In genomic region chr10:91575323-91576064, GRCm38 (mm10) we compare ENCODE assay signal across 21 mouse cellular contexts.
DNase-seq lines count a peak whose midpoint lies in the region; ATAC-seq and TF ChIP-seq lines count a peak whose summit lies in the region.
"Had no signal": no experiment of that assay in that cellular context is flagged by ENCODE, and none has a peak within 500 bp of the region (broad histone marks: within the 10 kb centered on the region; RNA-seq: fewer than 3 reads in every experiment).

No protein-coding gene starts in this region.

- no peak for TF ChIP-seq POLR2A in kidney, adult 2 months (IDR thresholded peaks at IDR 0.05; ENCODE audit: low read depth, low read length)

- no peak overlapping the region for H3K9ac ChIP-seq in limb, embryonic 11.5 days (ENCODE audit: low read length)
- H3K9ac ChIP-seq: embryonic facial prominence, embryonic 13.5 days; forebrain, postnatal 0 days; heart, embryonic 15.5 days; liver, embryonic 14.5 days; lung, embryonic 15.5 days had no signal

- no peak for TF ChIP-seq CTCF in kidney, adult 2 months (conservative IDR thresholded peaks at IDR 0.05; ENCODE audit: insufficient read depth, insufficient read length, low read depth, low read length)

- no peak overlapping the region for H3K27ac ChIP-seq in kidney, adult 2 months (ENCODE audit: insufficient read depth, low read depth, low read length)
- 0 out of 2 replicates have a peak overlapping the region, but pooled peaks have one; percentile 14 for H3K27ac ChIP-seq in limb, embryonic 11.5 days (replicated peaks; ENCODE audit: low read depth, low read length)
- H3K27ac ChIP-seq: embryonic facial prominence, embryonic 13.5 days; gastrocnemius, adult 2 months; heart, embryonic 15.5 days; layer of hippocampus, adult 2 months; liver, embryonic 14.5 days; lung, embryonic 15.5 days had no signal

- no peak overlapping the region for H3K4me2 ChIP-seq in limb, embryonic 11.5 days (ENCODE audit: low read depth, severe bottlenecking)
- H3K4me2 ChIP-seq: embryonic facial prominence, embryonic 13.5 days; heart, embryonic 15.5 days; lung, embryonic 15.5 days had no signal

- H3K9me3 ChIP-seq in limb, embryonic 11.5 days (ENCODE audit: control insufficient read depth, low read length), result no peaks in the 10 kb centered on the region
- H3K9me3 ChIP-seq: embryonic facial prominence, embryonic 13.5 days; heart, embryonic 15.5 days; lung, embryonic 15.5 days had no signal

- H3K4me1 ChIP-seq in kidney, adult 2 months (ENCODE audit: control insufficient read depth, insufficient read depth, low read length), result no peaks in the 10 kb centered on the region
- H3K4me1 ChIP-seq in limb, embryonic 11.5 days (ENCODE audit: control insufficient read depth, insufficient read depth, low read length), result no peaks in the 10 kb centered on the region
- H3K4me1 ChIP-seq: heart, embryonic 15.5 days; lung, embryonic 15.5 days had no signal

- whole genome bisulfite sequencing in kidney, adult 2 months, result 52% methylated on average over 17 of the region's 17 CpGs
- WGBS in limb, embryonic 11.5 days, result 33% methylated on average over 17 of the region's 17 CpGs

- no peaks in the 10 kb centered on the region for H3K36me3 ChIP-seq in kidney, adult 2 months (ENCODE audit: control insufficient read depth, insufficient read depth, low read length)
- no peaks in the 10 kb centered on the region for H3K36me3 ChIP-seq in limb, embryonic 11.5 days (ENCODE audit: control insufficient read depth, insufficient read depth, low read length)
- H3K36me3 ChIP-seq: embryonic facial prominence, embryonic 13.5 days; heart, embryonic 15.5 days; lung, embryonic 15.5 days had no signal

- no peak for ATAC-seq in limb, embryonic 11.5 days (ENCODE audit: insufficient number of reproducible peaks, low FRiP score, low TSS enrichment, low read depth)
- ATAC-seq: forebrain, postnatal 0 days; hindbrain, embryonic 16.5 days; intestine, embryonic 16.5 days had no signal

- no peak overlapping the region for H3K4me3 ChIP-seq in kidney, adult 2 months (ENCODE audit: insufficient read depth, low read depth, low read length)
- no peak overlapping the region for H3K4me3 ChIP-seq in limb, embryonic 11.5 days (ENCODE audit: low read depth, low read length)
- H3K4me3 ChIP-seq: embryonic facial prominence, embryonic 13.5 days; gastrocnemius, adult 2 months; heart, embryonic 15.5 days; layer of hippocampus, adult 2 months; lung, embryonic 15.5 days had no signal

- intact Hi-C loops in left cerebral cortex, postnatal 4 days (cut with DNase I), result no loop called here
- intact Hi-C loops in gastrocnemius, postnatal 14 days (cut with DNase I; ENCODE audit: low total_unique reads), result no loop called here

- peak; percentile 5 for DNase-seq in kidney, adult 2 months
- no peak for DNase-seq in kidney, adult 8-10 months
- peak; percentile 11 for DNase-seq in right cerebral cortex, postnatal 25 days
- DNase-seq in right cerebral cortex, postnatal 4 days, result no peak
- peak; percentile 56 for DNase-seq in limb, embryonic 11.5 days (ENCODE audit: low spot score)
- no peak for DNase-seq in left cerebral cortex, postnatal 4 days
- DNase-seq in gastrocnemius, postnatal 14 days, result no peak
- DNase-seq: adrenal gland, postnatal 36 days; cerebellum, adult 2 months; forebrain, postnatal 0 days; gastrocnemius, adult 2 months; heart, adult 18-20 months; lung, postnatal 4 days; right cerebral cortex, postnatal 14 days had no signal

- H3K27me3 ChIP-seq in kidney, adult 2 months (replicated peaks; ENCODE audit: control insufficient read depth, insufficient read depth, low read length), result no peaks in the 10 kb centered on the region
- H3K27me3 ChIP-seq in limb, embryonic 11.5 days (ENCODE audit: control insufficient read depth, insufficient read depth, low read length), result no peaks in the 10 kb centered on the region
- H3K27me3 ChIP-seq: embryonic facial prominence, embryonic 13.5 days; heart, embryonic 15.5 days; lung, embryonic 15.5 days had no signal

Comparison
In these comparisons a context has a peak if more than half of its experiments do, and no peak if none do; other contexts are left out.
1. DNase-seq: peak in kidney, adult 2 months (single experiment), right cerebral cortex, postnatal 25 days (single experiment) and limb, embryonic 11.5 days (single experiment); none in kidney, adult 8-10 months (0 of 2), right cerebral cortex, postnatal 4 days (single experiment), left cerebral cortex, postnatal 4 days (single experiment) and gastrocnemius, postnatal 14 days (single experiment).